Mouse (Mus musculus): ENCODE measurements around the gene Hras.
A peak's percentile ranks its signal among the peaks of the same experiment; 100 is the strongest.

Hras gene

GRCm38 (mm10) chr7:141213605-141214235, 19.9 kb upstream of the Hras start, which contains the start of gene Lmntd2:
Gene Lmntd2 (minus strand): TSS chr7:141214080.
- no peak for DNase-seq

DNA sequence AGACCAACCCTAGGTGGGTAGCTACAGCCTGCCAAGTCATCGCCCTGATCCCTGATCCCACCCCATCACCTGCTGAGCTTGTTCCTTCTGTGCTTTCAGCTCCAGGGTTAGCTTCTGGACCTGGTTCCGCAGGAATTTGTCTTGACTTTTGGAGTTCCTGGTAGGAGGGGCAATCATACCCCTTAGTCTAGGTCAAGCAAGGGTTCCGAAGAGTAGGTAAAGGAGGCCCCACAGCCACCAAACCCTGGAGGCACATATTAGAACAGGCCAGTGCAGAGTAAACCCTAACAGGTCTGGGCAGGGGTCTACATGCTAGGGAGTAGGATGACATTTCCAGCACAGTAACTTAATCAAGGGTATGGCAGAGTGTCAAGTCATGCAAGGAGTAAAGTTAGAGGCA, 19.3 kb upstream of the Hras start:
- DNase-seq: no peak

DNA sequence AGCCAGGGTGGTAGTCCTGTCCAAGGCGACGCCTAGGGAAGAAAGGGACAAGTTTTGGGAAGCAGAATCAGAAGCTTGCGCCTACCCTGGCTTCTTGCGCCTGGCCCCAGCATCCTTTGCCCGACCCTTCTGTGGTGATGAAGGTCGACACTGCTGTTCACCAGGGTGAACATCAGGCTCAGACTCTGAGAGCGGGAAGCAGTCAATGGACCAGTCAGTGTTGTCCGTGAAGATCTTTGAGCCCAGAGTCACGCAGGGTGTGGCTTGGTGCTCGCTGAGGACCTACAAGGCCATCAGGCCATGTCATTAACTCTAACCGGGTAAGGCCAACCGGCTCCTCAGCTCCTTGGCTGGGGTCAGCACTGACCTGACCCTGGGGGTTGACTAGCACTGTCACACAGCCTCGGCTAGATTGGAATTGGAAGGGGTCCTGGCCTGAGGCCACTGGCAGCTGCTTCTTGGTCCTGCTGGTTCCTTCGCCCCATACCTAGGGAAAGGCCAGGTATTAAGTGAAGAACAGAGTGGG, 16.9 kb upstream of the Hras start:
- no peak for DNase-seq

DNA sequence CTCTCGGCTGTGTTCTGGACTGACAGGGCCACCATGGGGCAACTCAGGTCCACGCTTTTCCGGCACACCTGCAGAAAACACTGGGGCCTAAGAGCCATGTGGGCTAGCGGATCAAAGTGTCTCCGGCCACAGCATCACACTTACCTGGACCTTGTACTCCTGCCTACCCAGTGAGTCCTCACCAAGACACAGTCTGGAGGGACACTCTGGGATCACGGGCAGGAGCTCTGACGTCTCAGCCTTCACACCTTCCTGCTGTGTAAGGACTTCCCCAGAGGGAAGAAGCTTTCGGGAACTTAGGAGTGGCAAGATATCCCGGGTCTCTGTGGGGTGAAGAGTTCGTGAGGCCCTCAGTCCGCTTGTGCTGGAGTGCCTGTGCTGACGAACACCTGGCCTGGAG, 16.3 kb upstream of the Hras start:
- no peak for DNase-seq

- no peak for DNase-seq
Observed at GRCm38 (mm10) chr7:141209526-141209925, 15.7 kb upstream of the Hras start.

DNA sequence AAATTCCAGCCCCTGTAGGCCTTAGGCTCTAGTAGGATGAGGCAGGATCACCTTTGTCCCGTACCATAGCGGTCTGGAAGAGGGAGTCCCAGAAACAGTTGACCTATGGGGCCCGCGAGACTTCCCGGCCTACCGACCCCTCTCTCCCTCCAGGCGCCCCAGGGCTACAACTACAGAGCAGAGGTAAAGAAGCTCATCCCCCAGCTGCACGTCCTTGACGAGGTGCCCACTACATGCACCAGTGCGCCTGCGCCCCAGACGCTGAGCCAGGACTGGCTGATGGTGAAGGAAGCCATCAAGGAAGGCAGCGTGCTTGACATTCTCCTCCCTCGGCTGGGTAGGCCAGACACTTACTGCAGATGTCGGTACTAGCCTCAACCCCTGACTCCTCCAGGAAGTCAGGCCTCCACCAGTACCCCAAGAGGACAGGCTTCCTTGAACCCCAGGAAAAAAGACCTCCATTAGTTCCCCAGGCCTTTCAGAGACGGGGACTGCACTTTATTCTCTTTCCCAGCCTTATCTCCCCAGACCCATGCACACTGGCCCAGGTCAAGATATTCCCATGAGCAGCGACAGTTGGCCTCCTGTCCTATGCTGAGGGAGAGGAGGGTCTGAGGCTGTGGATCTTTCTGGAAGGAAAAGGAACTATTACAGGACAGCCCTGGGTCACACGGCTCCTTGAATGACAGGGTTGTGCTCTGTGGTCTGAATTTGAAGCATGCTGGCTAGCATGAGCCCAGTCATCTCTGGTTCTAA, 12.6 kb upstream of the Hras start:
- no peak for DNase-seq

DNA sequence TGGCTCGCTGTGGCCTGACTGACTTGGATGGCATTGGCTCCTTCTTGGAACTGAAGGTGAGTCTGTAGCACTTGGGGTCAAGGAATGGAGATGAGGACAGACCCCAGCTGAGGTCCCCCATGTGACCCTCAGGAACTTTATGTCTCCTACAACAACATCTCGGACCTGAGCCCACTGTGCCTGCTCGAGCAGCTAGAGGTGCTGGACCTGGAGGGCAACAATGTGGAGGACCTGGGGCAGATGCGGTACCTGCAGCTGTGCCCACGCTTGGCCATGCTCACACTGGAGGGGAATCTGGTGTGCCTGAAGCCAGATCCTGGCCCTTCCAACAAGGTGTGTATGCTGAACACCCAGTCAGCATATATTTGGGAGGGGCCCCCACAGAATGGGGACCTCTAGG, 11.7 kb upstream of the Hras start:
- DNase-seq: no peak

DNA sequence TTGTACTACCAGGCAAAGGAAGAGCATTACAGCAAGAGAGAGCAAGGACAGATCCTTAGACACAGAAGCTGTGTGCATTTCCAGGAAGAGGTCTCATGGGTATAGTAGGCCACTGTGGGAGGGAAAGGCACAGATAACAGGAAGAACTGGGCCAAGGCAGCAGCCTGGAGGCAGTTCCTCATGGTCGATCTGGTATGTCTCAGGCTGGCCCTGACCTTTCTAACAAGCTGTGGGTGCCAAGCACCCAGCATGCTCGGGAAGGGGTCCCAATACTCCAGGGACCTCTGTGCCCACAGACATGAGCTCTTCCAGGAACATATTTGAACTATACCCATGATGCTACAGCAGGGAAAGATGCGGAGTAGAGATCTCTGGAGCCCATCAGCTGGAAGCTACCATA, 10.7 kb upstream of the Hras start:
- no peak for DNase-seq

GRCm38 (mm10) chr7:141198121-141198520, 4.3 kb upstream of the Hras start:
- DNase-seq: no peak

- no peak for DNase-seq
Observed at GRCm38 (mm10) chr7:141196619-141197282, 2.9 kb upstream of the Hras start.

GRCm38 (mm10) chr7:141195754-141196153, 1.9 kb upstream of the Hras start:
- no peak for DNase-seq

- peak; percentile 91 for DNase-seq
Observed at GRCm38 (mm10) chr7:141194830-141195229, 1.0 kb upstream of the Hras start.

- DNase-seq: no peak
Observed at GRCm38 (mm10) chr7:141194409-141194808, 604 bp upstream of the Hras start.

DNA sequence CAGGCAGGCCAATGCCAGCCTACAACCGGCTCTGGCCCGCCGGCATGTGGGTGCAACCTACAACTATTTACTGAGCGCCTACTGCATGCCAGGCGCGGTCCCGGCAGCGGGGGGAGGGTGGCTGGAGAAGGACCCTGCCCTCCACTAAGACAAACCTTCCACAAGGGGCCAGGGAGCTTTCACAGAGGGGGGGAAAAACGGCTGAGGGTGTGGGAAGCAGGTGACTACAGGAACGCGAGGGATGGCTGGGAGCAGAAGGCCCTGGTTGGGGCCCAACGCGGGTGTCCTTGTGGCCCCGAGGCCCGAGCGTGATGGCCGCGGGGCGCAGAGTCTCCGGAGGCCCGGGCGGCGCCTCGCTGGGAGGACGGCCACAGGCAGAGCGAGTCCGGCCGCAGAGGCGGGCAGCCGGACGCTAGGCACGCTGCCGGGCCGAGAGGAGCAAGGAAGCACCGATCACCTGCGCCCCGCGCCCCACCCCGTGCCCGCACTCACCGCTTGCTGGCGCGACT, 403 bp downstream of the Hras start:
- DNase-seq: peak; percentile 35

GRCm38 (mm10) chr7:141192776-141193347, 943 bp downstream of the Hras start:
- peak; percentile 45 for DNase-seq

DNA sequence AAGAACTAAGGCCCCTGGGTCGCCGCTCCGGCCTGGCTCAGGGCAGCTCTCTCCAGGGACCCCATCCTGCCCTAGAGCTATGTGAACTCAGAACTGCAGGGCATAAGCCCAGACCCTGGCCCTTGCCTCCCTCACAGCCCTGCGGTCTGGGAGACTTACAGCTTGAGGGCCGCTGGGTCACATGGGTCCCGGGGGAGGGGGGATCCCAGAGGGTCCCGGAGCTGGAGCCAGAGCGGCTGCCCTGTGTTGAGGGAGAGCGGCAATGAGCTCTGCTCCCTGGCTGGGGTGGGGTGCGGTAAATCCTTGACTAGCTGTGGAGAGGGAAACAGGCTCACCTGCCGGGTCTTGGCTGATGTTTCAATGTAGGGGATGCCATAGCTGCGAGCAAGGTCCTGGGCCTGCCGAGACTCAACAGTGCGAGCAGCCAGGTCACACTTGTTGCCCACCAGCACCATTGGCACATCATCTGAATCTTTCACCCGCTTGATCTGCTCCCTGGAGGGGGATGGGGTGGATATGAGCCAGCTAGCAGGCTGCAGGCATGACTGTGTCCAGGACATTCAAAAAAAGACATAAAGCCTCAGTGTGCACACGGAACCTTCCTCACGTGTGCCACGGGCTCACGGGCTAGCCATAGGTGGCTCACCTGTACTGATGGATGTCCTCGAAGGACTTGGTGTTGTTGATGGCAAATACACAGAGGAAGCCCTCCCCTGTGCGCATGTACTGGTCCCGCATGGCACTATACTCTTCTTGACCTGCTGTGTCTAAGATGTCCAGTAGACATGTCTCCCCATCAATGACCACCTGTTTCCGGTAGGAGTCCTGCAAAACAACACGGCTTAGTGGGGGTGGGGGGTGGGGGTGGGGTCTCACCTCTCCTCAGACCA, 1.8 kb downstream of the Hras start:
- no peak for DNase-seq

DNA sequence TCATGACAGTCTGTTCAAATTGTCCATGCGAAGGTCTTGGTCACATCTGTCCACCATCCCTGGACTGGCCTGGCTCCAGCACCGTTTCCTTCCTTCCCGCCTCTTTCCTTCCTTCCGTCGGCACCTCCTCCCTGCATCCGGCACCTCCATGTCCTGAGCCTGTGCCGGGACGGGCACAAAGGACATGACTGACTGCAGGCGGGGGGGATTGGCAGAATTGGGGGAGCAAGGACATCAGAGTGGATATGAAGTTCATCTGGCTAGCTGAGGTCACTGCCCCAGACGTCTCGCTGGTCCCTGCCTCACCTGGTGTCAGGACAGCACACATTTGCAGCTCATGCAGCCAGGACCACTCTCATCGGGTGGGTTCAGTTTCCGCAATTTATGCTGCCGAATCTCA, 2.8 kb downstream of the Hras start:
- DNase-seq: peak; percentile 38

DNA sequence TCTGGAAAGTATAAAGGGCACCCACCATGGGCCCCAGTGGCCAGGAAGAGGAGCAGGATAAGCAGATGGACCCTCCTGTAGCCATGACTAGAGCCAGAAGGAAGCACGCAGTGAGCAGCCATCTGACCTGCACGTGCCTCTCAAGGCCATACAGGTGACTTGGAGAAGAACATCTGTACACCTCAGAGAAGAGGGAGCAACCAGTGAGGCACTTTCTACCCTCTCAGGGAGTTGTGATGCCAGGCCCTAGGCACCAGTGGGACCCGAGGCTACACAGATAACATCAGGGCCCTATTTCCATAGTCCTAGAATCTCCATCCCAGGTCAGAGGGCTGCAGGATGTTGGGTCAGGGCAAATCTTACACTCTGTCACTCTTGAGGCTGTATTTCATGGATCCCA, 3.6 kb downstream of the Hras start:
- DNase-seq: no peak

DNA sequence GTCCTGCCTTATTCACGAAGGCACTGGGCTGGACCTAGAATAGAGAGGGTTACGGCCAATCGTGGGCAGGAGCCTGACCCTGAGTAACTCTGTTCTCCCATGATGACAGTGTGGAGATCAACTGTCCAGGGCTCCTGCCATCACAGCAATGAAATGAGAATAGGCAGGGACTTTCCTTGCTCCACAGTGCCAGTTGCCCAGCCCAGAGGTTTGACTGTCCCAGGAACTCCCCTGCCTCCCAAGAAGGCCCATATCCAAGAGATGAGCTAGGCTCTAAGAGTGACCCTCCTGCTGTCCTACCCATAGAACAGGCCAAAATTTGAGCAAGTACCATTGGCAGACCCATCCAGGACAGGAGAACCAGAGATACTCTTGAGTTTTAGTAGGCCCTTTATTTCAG, 5.1 kb downstream of the Hras start:
- DNase-seq: no peak

DNA sequence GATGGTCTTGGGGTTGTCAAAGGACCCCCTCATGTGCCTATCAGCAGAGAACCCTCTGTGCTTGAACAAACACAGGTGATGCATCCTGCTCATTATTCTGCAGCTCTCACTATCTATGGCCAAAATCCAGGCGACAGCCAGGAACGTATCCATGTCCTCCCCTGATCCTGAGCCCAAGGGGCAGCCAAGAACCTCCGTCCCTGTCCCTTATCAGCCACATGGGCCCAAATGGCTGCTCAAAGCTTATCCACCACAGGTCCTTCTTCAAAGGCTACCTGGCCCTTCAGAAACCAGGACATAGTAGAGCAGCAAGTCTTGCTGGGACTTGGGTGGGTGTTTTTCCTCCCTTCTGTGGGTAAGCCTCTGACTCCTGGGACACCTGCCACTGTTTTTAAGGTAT, 5.6 kb downstream of the Hras start:
- DNase-seq: no peak

DNA sequence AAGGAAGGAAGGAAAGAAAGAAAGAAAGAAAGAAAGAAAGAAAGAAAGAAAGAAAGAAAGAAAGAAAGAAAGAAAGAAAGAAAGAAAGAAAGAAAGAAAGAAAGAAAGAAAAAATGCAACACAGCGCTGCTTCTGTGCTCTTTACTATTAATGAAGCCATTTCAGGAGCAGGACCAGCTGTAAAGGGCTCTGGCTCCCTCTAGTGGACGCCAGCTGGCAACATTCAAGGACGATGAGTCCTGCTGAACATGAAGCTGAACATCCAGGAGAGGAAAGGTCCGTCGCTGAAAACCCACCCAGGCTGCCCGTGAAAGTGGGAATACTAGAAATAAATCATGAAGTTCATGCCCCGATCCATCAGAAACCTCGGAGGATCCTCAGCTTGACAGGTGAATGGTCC, 17.6 kb downstream of the Hras start:
- DNase-seq: peak; percentile 94

DNA sequence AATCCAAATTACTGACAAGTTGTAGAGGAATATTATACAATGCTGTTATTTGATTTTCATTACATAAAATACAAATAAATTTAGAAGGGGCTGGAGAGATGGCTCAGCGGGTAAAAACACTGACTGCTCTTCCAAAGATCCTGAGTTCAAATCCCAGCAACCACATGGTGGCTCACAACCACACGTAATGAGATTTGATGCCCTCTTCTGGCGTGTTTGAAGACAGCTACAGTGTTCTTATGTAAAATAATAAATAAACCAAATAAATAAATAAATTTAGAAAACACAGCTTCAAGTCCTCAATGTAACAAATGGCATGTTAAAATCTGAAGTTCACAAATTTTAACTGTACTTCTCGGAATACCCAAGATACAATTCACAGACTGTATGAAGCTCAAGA, 18.7 kb downstream of the Hras start:
- DNase-seq: no peak

Data from lung, postnatal 14 days (tissue).